Mouse (Mus musculus) cerebellum, adult 2 months (tissue): ENCODE results near the gene Rsrc2.

Experiments
- CTCF ChIP-seq: fragments of 200-500 bp; IDR thresholded peaks from 2 replicates; pipeline ENCODE4 v1.5.1; 2011; ENCODE audit warnings: low read depth, mild to moderate bottlenecking, control low read depth, low read length, moderate library complexity, borderline replicate concordance; ENCODE audit not compliant: insufficient read depth
- POLR2A ChIP-seq: fragments of 200-500 bp; IDR thresholded peaks from 2 replicates; pipeline ENCODE4 v1.6.1; 2011; ENCODE audit warnings: low read length, control low read depth, borderline replicate concordance; ENCODE audit not compliant: insufficient read depth

GRCm38 (mm10) chr5:123683377-123684220 is 65.6 kb downstream of the Rsrc2 start:
- TF ChIP-seq CTCF (no peak), POLR2A (no peak)
